Mouse (Mus musculus) layer of hippocampus, adult 8-10 months (tissue): ENCODE measurements around the gene Zc3hc1. TPM values are rescaled to one million over a fixed set of nuclear protein-coding genes. Genes with fewer than 3 reads are reported as not detected.

Experiments used
- DNase-seq, 2 experiments: peaks; one replicate each; pipeline ENCODE4 v3.0.0; 2022; ENCODE audit warnings: low spot score in 2 of 2
- total RNA-seq, 4 experiments: library from RNA; stranded (reverse); gene quantifications; 2 replicates each; pipeline ENCODE4 v1.2.4; 2022

Zc3hc1 gene
- total RNA-seq, 4 experiments from 2014 or later: 24.3 to 32.8 (median 27.7) TPM

DNA sequence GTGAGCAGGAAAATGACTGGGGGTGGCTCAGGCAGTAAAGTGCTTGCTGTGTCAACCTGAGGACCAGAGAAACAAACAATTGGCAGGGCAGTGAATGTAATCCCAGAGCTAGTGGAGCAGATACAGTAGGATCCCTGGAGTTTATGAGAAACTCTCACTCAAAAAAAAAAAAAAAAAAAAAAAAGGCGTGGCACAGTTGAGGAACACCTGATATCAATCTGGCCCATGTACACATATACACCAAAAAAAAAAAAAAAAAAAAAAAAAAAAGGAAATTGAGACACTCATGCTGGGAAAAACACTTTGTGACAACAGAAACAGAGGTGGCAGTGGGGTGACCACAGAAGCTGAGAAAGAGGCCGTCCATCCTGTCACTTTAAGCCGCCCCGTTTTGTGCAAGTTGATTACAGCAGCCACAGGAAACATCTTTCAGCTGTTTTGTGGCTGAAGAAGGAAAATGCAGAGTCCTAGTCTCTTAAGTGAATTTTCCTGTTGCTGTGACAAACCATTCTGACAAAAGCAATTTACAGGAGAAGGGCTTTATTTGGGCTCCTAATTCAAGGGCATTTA is 64.8 kb downstream of the Zc3hc1 start:
- DNase-seq: no peak

GRCm38 (mm10) chr6:30321002-30321401 is 69.8 kb downstream of the Zc3hc1 start:
- DNase-seq: no peak

DNA sequence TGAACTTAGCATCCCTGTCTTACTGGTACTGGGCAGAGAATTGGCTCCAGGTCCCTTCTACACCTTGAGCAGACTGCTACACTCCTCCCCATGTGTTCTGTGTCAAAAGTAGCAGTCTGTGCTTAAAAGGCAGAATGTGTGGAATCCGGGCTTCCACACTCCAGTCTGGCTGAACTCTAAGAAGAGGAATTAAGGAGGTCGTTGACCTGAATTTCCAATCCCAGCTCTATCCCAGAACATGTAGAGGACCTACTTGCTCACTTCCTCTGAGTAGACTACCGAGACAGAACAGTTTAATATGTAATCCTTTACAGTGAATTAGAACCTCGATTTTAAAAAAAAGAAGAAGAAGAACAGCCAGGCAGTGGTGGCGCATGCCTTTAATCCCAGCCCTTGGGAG is 71.6 kb downstream of the Zc3hc1 start:
- no peak for DNase-seq

Other genes starting within 250 kb of the Zc3hc1 start
- 10 to 100 TPM; 81.4 to 88.7 (median 86.1) TPM for gene Ube2h, start 86.5 kb downstream of the Zc3hc1 start, total RNA-seq
- gene Klhdc10, start 10.8 kb upstream of the Zc3hc1 start, total RNA-seq: 10 to 100 TPM; 82.8 to 88.4 (median 85.4) TPM
- gene Tmem209, start 118.8 kb upstream of the Zc3hc1 start, total RNA-seq: 10 to 100 TPM; 21.4 to 25.7 (median 24.1) TPM
- gene Ssmem1, start 118.8 kb upstream of the Zc3hc1 start, total RNA-seq: 1 to 10 TPM in 3 of 4 experiments, under 1 TPM in 1; 0.39 to 1.5 (median 1.1) TPM
- gene Cpa2, start 150.6 kb upstream of the Zc3hc1 start, total RNA-seq: 1 to 10 TPM; 1.4 to 2.5 (median 1.9) TPM
- under 1 TPM in 2 of 4 experiments, not detected in 2; 0.13 to 0.16 TPM for gene Cpa4, start 177.3 kb upstream of the Zc3hc1 start, total RNA-seq
- not detected for gene Cpa5, start 220.0 kb upstream of the Zc3hc1 start, total RNA-seq
- not detected for gene Cpa1, start 248.2 kb upstream of the Zc3hc1 start, total RNA-seq